Mouse (Mus musculus): ENCODE data around the gene Gm17631. TPM values are rescaled to one million over a fixed set of nuclear protein-coding genes. Genes with fewer than 3 reads are reported as not detected.
"Not testable (repeated sequence)": the region's sequence is repeated elsewhere in the genome, so short reads cannot be mapped to it uniquely, and the experiment has no call there.

The Gm17631 gene
- not detected in 2 replicates for polyA plus RNA-seq (2012; ENCODE audit: insufficient read depth, insufficient read length, low replicate concordance, missing spikeins)

- no CpG with 5 or more reads among the region's 3 CpGs for WGBS
- not testable (repeated sequence) for H3K4me3 ChIP-seq (ENCODE audit: insufficient read depth, low read depth, low read length); H3K27ac ChIP-seq (ENCODE audit: insufficient read depth, low read depth, low read length); H3K4me1 ChIP-seq (ENCODE audit: control insufficient read depth, insufficient read depth, low read length)
Observed at GRCm38 (mm10) chr6:129862349-129862748, at the start of gene Gm17631. Gene Gm17631 (plus strand): TSS chr6:129862649.

DNA sequence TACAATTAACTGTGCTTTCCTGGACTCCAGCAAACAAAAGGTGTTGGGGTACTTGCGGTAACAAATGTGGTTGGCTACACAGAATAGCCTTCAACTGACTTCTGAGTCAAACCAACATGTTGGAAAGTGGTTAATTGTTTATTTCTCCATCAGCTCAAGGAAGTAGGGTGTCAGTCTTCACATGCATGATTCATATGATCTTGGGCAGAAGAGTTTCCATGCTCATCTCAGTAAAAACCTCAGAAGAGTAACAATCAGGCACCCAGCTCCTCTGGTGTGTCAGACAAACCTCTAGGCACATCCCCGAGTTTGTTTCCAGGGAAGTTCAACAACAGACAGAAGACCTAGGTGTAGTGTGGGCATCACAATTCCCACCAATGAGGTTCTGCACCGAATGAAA, 44.7 kb upstream of the Gm17631 start:
- no peak overlapping the region for H3K4me3 ChIP-seq (ENCODE audit: insufficient read depth, low read depth, low read length)
- no peak overlapping the region for H3K27ac ChIP-seq (ENCODE audit: insufficient read depth, low read depth, low read length)
- no peak for TF ChIP-seq POLR2A (IDR thresholded peaks at IDR 0.05; ENCODE audit: insufficient read depth, low read depth, low read length)
- no peak for TF ChIP-seq CTCF (IDR thresholded peaks at IDR 0.05; ENCODE audit: insufficient read depth, low read depth, low read length)
- WGBS, result 67% methylated on average over 3 of the region's 3 CpGs
- H3K4me1 ChIP-seq (ENCODE audit: control insufficient read depth, insufficient read depth, low read length), result no peaks in the 10 kb centered on the region

- no peaks in the 10 kb centered on the region for H3K4me1 ChIP-seq (ENCODE audit: control insufficient read depth, insufficient read depth, low read length)
- no peak overlapping the region for H3K27ac ChIP-seq (ENCODE audit: insufficient read depth, low read depth, low read length)
- WGBS, result 80% methylated on average over 1 of the region's 1 CpGs
- TF ChIP-seq POLR2A (IDR thresholded peaks at IDR 0.05; ENCODE audit: insufficient read depth, low read depth, low read length) (no peak), CTCF (IDR thresholded peaks at IDR 0.05; ENCODE audit: insufficient read depth, low read depth, low read length) (no peak)
- no peak overlapping the region for H3K4me3 ChIP-seq (ENCODE audit: insufficient read depth, low read depth, low read length)
Observed at GRCm38 (mm10) chr6:129824004-129824403, 38.4 kb upstream of the Gm17631 start.

GRCm38 (mm10) chr6:129825559-129825958, 36.9 kb upstream of the Gm17631 start:
- 80% methylated on average over 1 of the region's 1 CpGs for WGBS
- Histone ChIP-seq H3K4me3 (ENCODE audit: insufficient read depth, low read depth, low read length) (no peak overlapping the region), H3K4me1 (ENCODE audit: control insufficient read depth, insufficient read depth, low read length) (no peaks in the 10 kb centered on the region), H3K27ac (ENCODE audit: insufficient read depth, low read depth, low read length) (no peak overlapping the region)
- TF ChIP-seq CTCF (IDR thresholded peaks at IDR 0.05; ENCODE audit: insufficient read depth, low read depth, low read length), result no peak

- H3K4me1 ChIP-seq (ENCODE audit: control insufficient read depth, insufficient read depth, low read length), result no peaks in the 10 kb centered on the region
- 33% methylated on average over 1 of the region's 1 CpGs for WGBS
- TF ChIP-seq CTCF (IDR thresholded peaks at IDR 0.05; ENCODE audit: insufficient read depth, low read depth, low read length) (no peak), POLR2A (IDR thresholded peaks at IDR 0.05; ENCODE audit: insufficient read depth, low read depth, low read length) (no peak)
- no peak within 1 kb of the TSS for H3K27ac ChIP-seq (ENCODE audit: insufficient read depth, low read depth, low read length)
- no peak within 1 kb of the TSS for H3K4me3 ChIP-seq (ENCODE audit: insufficient read depth, low read depth, low read length)
Observed at GRCm38 (mm10) chr6:129876549-129876948, 14.1 kb downstream of the Gm17631 start, which contains the start of gene Klra17. Gene Klra17 (minus strand): TSS chr6:129876672.

DNA sequence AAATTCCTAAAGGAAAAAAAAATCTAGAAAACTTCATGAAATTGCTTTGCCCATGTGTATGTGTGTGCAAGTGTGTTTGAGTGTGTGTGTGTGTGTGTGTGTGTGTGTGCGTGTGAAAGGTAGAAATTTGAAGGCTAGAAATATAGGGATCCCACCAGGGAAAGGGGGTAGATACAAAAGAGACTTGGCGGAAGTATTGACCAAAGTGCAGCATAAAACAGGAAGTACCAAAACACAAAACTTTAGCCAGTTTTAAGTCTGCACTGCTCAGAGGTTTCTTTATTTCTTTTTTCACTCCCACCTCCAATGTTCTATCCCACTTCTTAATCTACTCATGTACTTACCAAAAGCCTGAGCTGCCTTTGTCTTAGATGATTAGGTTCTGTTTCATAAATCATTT, 20.1 kb downstream of the Gm17631 start:
- WGBS, result 77% methylated on average over 2 of the region's 2 CpGs
- TF ChIP-seq CTCF (IDR thresholded peaks at IDR 0.05; ENCODE audit: insufficient read depth, low read depth, low read length) (no peak), POLR2A (IDR thresholded peaks at IDR 0.05; ENCODE audit: insufficient read depth, low read depth, low read length) (no peak)
- Histone ChIP-seq H3K27ac (ENCODE audit: insufficient read depth, low read depth, low read length) (no peak overlapping the region), H3K4me1 (ENCODE audit: control insufficient read depth, insufficient read depth, low read length) (no peaks in the 10 kb centered on the region), H3K4me3 (ENCODE audit: insufficient read depth, low read depth, low read length) (no peak overlapping the region)

Other genes with a start within 250 kb of the Gm17631 start
- not detected in 2 replicates for gene Klrk1, start 238.8 kb upstream of the Gm17631 start, polyA plus RNA-seq (2012; ENCODE audit: insufficient read depth, insufficient read length, low replicate concordance, missing spikeins)
- not detected in 2 replicates for gene Klrc3, start 219.3 kb upstream of the Gm17631 start, polyA plus RNA-seq (2012; ENCODE audit: insufficient read depth, insufficient read length, low replicate concordance, missing spikeins)
- not detected in 2 replicates for gene Klrc2, start 202.0 kb upstream of the Gm17631 start, polyA plus RNA-seq (2012; ENCODE audit: insufficient read depth, insufficient read length, low replicate concordance, missing spikeins)
- gene Klrc1, start 183.7 kb upstream of the Gm17631 start, polyA plus RNA-seq (2012; ENCODE audit: insufficient read depth, insufficient read length, low replicate concordance, missing spikeins), result not detected in 2 replicates
- gene Klri1, start 145.5 kb upstream of the Gm17631 start, polyA plus RNA-seq (2012; ENCODE audit: insufficient read depth, insufficient read length, low replicate concordance, missing spikeins), result not detected in 2 replicates
- not detected in 2 replicates for gene Klri2, start 122.2 kb upstream of the Gm17631 start, polyA plus RNA-seq (2012; ENCODE audit: insufficient read depth, insufficient read length, low replicate concordance, missing spikeins)
- not detected in 2 replicates for gene Gm156, start 78.4 kb upstream of the Gm17631 start, polyA plus RNA-seq (2012; ENCODE audit: insufficient read depth, insufficient read length, low replicate concordance, missing spikeins)
- not detected in 2 replicates for gene Klra17, start 14.0 kb downstream of the Gm17631 start, polyA plus RNA-seq (2012; ENCODE audit: insufficient read depth, insufficient read length, low replicate concordance, missing spikeins)
- not detected in 2 replicates for gene Klra5, start 55.0 kb downstream of the Gm17631 start, polyA plus RNA-seq (2012; ENCODE audit: insufficient read depth, insufficient read length, low replicate concordance, missing spikeins)
- gene Klra6, start 164.3 kb downstream of the Gm17631 start, polyA plus RNA-seq (2012; ENCODE audit: insufficient read depth, insufficient read length, low replicate concordance, missing spikeins), result not detected in 2 replicates
- not detected in 2 replicates for gene Klra4, start 204.6 kb downstream of the Gm17631 start, polyA plus RNA-seq (2012; ENCODE audit: insufficient read depth, insufficient read length, low replicate concordance, missing spikeins)